Mouse (Mus musculus) bone marrow macrophage, adult 2 months (primary cell): ENCODE measurements at regions not wholly inside any gene's neighbourhood (a gene's known extent, or its start where the extent isn't known, plus 50 kb on each side); places are given as distances from the start of the nearest gene placed in this dataset.

Experiments used
- CTCF ChIP-seq: IDR thresholded peaks from 2 replicates; pipeline ENCODE4 v1.5.1; 2012; ENCODE audit warnings: low read depth, mild to moderate bottlenecking, low read length, moderate library complexity
- POLR2A ChIP-seq: IDR thresholded peaks from 2 replicates; pipeline ENCODE4 v1.6.1; 2012; ENCODE audit warnings: mild to moderate bottlenecking, low read depth, low read length, borderline replicate concordance

- no peak for TF ChIP-seq CTCF
- TF ChIP-seq POLR2A = no peak
Observed at GRCm38 (mm10) chr19:32965488-32965887, 208.2 kb downstream of the Pten start.
